Mouse (Mus musculus) gastrocnemius, adult 8-10 months (tissue): ENCODE measurements around the gene Hist2h3c1. TPM values are rescaled to one million over a fixed set of nuclear protein-coding genes. Genes with fewer than 3 reads are reported as not detected.
A peak's percentile ranks its signal among the peaks of the same experiment; 100 is the strongest.
"Not testable (repeated sequence)": the region's sequence is repeated elsewhere in the genome, so short reads cannot be mapped to it uniquely, and the experiment has no call there.

Source experiments
- DNase-seq, 2 experiments: peaks; one replicate each; pipeline ENCODE4 v3.0.0; 2022; ENCODE audit warnings: low spot score in 2 of 2
- total RNA-seq, 4 experiments: library from RNA; stranded (reverse); gene quantifications; 2 replicates each; pipeline ENCODE4 v1.2.4; 2022

The Hist2h3c1 gene
- total RNA-seq, 4 experiments from 2014 or later, result not detected

GRCm38 (mm10) chr3:96234914-96235313, 11.6 kb upstream of the Hist2h3c1 start:
- no peak for DNase-seq

DNA sequence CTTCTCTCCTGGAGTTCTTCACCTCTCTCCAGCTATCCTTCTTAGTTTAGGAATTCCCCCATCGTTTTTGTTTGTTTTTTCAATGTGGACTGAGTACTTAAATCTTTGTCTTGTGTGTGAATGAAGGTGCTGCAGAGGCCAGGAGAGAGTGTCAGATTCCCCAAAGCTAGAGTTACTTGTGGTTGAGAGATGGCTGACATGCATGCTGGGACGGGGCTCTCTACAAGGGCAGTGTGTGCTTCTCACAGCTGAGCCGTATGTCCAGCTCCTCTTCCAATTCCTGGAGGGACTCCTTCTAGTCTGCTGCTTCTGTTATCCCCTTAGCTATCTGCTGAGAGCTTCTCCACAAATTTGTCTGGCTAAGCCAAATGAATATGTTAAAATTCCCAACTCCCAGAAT, 10.6 kb upstream of the Hist2h3c1 start:
- no peak for DNase-seq

GRCm38 (mm10) chr3:96236834-96237334, 9.6 kb upstream of the Hist2h3c1 start:
- no peak for DNase-seq

DNA sequence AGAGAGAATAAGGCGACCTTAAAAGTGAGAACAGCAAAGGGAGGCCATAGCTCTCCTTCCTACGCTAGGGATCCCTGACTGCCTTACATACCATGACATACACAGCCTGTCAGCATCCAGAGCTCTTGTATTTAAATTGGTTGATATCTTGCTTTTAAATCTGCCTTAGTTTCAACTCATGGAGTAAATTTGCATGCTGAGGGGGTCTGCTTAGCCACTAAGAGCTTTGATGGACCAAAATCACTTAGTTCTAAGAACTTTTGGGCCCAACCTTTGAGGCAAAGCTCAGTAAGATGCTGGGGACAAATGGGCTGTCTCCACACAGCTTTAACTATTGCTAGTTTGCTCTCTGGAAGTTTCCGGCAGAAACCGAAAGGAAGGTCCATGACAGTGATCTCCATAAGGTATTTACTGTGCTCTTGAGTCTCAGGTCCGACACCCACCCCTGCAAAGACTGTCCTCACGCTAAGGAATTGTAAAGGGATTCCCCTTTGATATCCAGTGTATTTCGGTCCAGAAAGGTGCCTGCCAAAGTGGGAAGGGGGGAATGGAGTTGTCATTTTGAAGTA, 9.1 kb upstream of the Hist2h3c1 start:
- no peak for DNase-seq

GRCm38 (mm10) chr3:96237904-96238511, 8.5 kb upstream of the Hist2h3c1 start:
- DNase-seq, result no peak

GRCm38 (mm10) chr3:96238954-96239793, 7.3 kb upstream of the Hist2h3c1 start, which contains the start of gene Hist2h3c2:
Gene Hist2h3c2 (minus strand): TSS chr3:96239127.
- peak in 1 of 2 experiments; percentile 24 for DNase-seq

DNA sequence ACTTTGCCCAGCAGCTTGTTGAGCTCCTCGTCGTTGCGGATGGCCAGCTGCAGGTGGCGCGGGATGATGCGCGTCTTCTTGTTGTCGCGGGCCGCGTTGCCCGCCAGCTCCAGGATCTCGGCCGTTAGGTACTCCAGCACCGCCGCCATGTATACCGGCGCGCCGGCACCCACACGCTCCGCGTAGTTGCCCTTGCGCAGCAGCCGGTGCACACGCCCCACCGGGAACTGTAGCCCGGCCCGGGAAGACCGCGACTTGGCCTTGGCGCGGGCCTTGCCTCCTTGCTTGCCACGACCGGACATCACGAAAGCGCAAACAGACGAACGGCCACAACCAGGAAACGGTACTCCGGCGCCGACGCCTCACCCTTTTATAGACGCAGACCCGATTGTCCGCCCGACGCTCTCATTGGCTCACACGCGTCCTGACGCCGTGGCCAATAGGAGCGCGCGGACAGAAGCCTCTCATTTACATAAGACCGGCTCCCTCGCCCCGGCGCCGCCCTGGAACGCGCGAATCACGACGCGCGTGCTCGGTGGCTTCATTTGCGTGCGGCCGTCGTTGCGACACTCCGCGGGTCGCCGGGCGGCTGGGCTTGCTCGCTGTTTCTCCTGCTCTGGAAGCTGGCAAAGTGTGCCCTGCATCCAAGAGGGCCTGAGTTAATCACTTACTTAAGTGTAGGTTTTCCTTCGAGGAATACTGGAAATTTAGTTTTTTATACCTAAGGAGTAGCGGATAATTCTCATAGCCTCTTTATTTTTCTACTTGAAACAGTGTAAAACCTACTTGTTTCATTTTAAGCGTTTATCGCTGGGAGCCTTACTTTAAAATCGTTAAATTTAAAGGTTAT, 6.3 kb upstream of the Hist2h3c1 start, which contains the start of gene Hist2h2aa2:
Gene Hist2h2aa2, minus strand, starts transcription at position 328 of the 850 bp plus-strand sequence.
- peak; percentile 86 to 93 for DNase-seq

DNA sequence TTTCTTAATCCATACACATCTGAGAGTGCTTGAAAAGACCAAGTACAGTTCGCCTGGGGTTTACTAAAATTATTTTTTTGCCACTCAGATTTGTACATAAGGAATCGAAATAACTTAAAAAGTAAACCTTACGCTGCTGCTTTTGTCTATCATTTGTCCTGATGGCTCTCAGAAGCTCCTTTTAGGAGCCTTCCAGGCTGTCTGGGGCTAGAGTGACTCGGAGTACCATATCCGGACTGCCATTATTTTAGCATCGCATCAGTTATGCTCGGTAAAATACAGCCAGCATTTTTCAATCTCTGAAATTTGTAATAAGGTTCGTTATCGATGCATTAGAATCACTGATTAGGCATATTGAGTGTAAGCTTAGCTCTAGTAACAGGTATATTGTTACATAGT, 5.7 kb upstream of the Hist2h3c1 start:
- DNase-seq, result no peak

DNA sequence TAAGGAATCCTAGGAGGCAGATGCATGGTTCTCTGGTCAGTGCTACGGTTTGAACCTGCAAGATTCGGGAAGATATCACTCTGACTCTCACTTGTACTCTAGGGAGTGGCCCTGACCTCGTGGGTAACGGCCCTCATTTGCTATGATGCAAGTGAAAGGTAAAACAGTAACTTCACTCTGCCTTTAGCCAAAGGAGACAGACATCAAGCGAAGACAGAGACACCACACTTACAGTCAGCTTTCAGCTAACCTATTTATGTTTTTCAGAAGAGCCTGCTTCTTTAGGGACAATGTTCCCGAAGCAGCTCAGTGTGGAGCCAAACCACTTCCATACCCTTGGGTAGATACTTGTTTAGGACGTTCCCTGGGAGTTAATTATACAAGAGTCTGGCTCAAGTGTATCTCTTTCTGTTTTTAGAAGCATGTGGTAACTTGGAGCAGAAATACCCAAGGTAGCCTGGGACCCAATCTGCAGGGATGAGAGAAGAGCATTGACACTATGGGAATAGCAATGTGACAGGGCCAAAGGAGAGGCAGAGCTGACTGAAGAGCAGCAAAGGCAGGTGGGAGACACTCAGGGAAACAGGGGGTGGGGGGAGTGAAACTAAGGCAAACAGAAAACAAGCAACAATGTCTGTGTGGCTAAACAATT, 2.4 kb upstream of the Hist2h3c1 start:
- no peak for DNase-seq

GRCm38 (mm10) chr3:96245003-96245886, 1.2 kb upstream of the Hist2h3c1 start, which contains the start of gene Hist2h2aa1:
Gene Hist2h2aa1 (plus strand): TSS chr3:96245497.
- peak; percentile 81 to 89 for DNase-seq

DNA sequence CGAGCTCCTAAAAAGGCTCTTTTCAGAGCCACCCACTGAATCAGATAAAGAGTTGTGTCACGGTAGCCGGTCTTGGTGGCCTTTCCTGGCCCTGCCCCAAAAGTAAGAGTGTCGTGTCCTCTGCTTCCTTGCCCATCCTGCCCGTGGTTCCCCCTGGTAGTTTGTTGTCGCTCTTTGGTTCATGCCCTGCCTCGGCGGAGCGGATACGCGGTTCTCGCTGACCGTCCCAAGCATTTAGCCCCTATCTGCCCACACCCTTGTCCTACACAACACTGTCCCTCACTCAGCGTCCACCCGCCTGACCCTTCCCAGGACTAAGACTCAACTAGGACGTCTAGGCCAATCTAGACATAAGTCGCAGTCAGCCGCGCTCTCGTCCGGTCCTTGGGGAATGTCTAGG, 467 bp upstream of the Hist2h3c1 start:
- not testable (repeated sequence) for DNase-seq

DNA sequence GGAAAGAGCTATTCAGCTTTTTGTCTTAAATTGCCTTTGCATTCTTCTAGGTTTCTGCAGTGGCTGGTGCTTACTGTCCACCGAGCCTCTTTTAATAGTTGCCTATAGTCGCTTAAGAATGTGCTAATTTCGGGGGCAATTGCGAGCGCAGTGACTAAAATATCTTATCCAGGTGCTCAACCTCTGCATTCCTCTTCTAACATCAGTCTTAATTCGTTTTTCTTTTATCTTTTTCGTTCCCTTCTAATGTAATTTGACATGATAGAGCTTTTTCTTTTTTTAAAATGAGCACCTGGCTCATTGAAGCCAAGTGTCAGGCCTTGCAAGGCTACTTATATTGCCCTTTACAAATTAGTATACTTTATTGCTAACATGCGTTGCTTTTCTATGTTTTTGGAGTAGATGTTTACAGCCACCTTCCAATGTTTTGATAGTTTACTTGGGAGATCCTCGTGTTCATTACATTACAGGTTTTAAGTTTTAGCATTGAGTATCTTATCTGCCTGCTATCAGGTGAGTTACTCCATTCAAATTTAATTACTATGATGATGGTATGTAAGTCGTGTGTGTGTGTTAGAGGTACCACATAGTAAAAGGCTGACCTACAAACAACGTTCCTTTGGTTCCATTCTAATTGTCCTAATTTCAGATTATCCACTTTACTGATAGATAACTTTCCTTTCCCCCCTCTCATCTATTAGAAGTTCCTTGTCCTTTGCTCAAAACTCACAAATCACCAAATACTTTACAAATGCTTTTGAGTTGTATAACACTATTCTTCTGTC, 1.1 kb downstream of the Hist2h3c1 start:
- DNase-seq, result no peak

GRCm38 (mm10) chr3:96248141-96249033, 1.9 kb downstream of the Hist2h3c1 start:
- DNase-seq, result no peak

- DNase-seq, result no peak
Measured at GRCm38 (mm10) chr3:96249034-96249345, 2.5 kb downstream of the Hist2h3c1 start.

GRCm38 (mm10) chr3:96250890-96251289, 4.4 kb downstream of the Hist2h3c1 start:
- no peak for DNase-seq

- no peak for DNase-seq
Measured at GRCm38 (mm10) chr3:96251787-96252186, 5.3 kb downstream of the Hist2h3c1 start.

- DNase-seq, result no peak
Measured at GRCm38 (mm10) chr3:96254683-96255355, 8.3 kb downstream of the Hist2h3c1 start.
